Mouse (Mus musculus): ENCODE measurements at regions not wholly inside any gene's neighbourhood (a gene's known extent, or its start where the extent isn't known, plus 50 kb on each side); places are given as distances from the start of the nearest gene placed in this dataset.

- Histone ChIP-seq H3K36me3 (no peaks in the 10 kb centered on the region), H3K27ac (replicated peaks) (0 out of 2 replicates have a peak overlapping the region, but pooled peaks have one; percentile 33), H3K27me3 (ENCODE audit: low read depth, poor library complexity, severe bottlenecking) (no peaks in the 10 kb centered on the region), H3K9me3 (replicated peaks) (no peaks in the 10 kb centered on the region), H3K4me1 (peaks cover 14% of the 10 kb centered on the region), H3K4me3 (no peak overlapping the region)
- no peak for DNase-seq (ENCODE audit: low spot score)
- 67% methylated on average over 5 of the region's 5 CpGs for WGBS
Observed at GRCm38 (mm10) chr4:8949537-8949936, 710.7 kb upstream of the Car8 start.

- H3K36me3 ChIP-seq = no peaks in the 10 kb centered on the region
- H3K27me3 ChIP-seq (ENCODE audit: low read depth, poor library complexity, severe bottlenecking) = no peaks in the 10 kb centered on the region
- no peak for DNase-seq (ENCODE audit: low spot score)
- WGBS = 94% methylated on average over 10 of the region's 10 CpGs
- 0 out of 2 replicates have a peak, but pooled peaks cover 9% of the 10 kb centered on the region for H3K4me1 ChIP-seq
- H3K4me3 ChIP-seq = no peak overlapping the region
- no peaks in the 10 kb centered on the region for H3K9me3 ChIP-seq (replicated peaks)
- no peak overlapping the region for H3K27ac ChIP-seq (replicated peaks)
Observed at GRCm38 (mm10) chr4:8945116-8945515, 706.3 kb upstream of the Car8 start.

GRCm38 (mm10) chr4:8943080-8943479, 704.2 kb upstream of the Car8 start:
- DNase-seq (ENCODE audit: low spot score) = no peak
- H3K27me3 ChIP-seq (ENCODE audit: low read depth, poor library complexity, severe bottlenecking) = no peaks in the 10 kb centered on the region
- no peaks in the 10 kb centered on the region for H3K9me3 ChIP-seq (replicated peaks)
- H3K27ac ChIP-seq (replicated peaks) = no peak overlapping the region
- peaks cover 18% of the 10 kb centered on the region for H3K4me1 ChIP-seq
- no peak overlapping the region for H3K4me3 ChIP-seq
- 75% methylated on average over 5 of the region's 5 CpGs for WGBS
- no peaks in the 10 kb centered on the region for H3K36me3 ChIP-seq

- no peak for DNase-seq (ENCODE audit: low spot score)
Observed at GRCm38 (mm10) chr4:8938948-8939411, 700.1 kb upstream of the Car8 start.

GRCm38 (mm10) chr4:8935899-8936298, 697.1 kb upstream of the Car8 start:
- 86% methylated on average over 2 of the region's 2 CpGs for WGBS
- no peak for DNase-seq (ENCODE audit: low spot score)
- no peaks in the 10 kb centered on the region for H3K9me3 ChIP-seq (replicated peaks)
- H3K4me3 ChIP-seq = no peak overlapping the region
- no peaks in the 10 kb centered on the region for H3K27me3 ChIP-seq (ENCODE audit: low read depth, poor library complexity, severe bottlenecking)
- H3K4me1 ChIP-seq = peaks cover 12% of the 10 kb centered on the region
- no peaks in the 10 kb centered on the region for H3K36me3 ChIP-seq
- no peak overlapping the region for H3K27ac ChIP-seq (replicated peaks)

More at GRCm38 (mm10) chr4:8938948-8939411, 700.1 kb upstream of the Car8 start:
- Histone ChIP-seq H3K27me3 (ENCODE audit: low read depth, poor library complexity, severe bottlenecking) (no peaks in the 10 kb centered on the region), H3K27ac (replicated peaks) (peak overlapping the region; percentile 39; the same call in 1 of the 2 replicates), H3K36me3 (no peaks in the 10 kb centered on the region), H3K9me3 (replicated peaks) (no peaks in the 10 kb centered on the region), H3K4me1 (peaks cover 16% of the 10 kb centered on the region), H3K4me3 (no peak overlapping the region)
- WGBS = 81% methylated on average over 6 of the region's 6 CpGs

- DNase-seq (ENCODE audit: low spot score) = no peak
- Histone ChIP-seq H3K4me1 (peaks cover 9% of the 10 kb centered on the region), H3K27ac (replicated peaks) (no peak overlapping the region), H3K27me3 (ENCODE audit: low read depth, poor library complexity, severe bottlenecking) (no peaks in the 10 kb centered on the region), H3K36me3 (no peaks in the 10 kb centered on the region), H3K9me3 (replicated peaks) (no peaks in the 10 kb centered on the region), H3K4me3 (no peak overlapping the region)
- 84% methylated on average over 1 of the region's 1 CpGs for WGBS
Observed at GRCm38 (mm10) chr4:8934541-8934940, 695.7 kb upstream of the Car8 start.

GRCm38 (mm10) chr4:8929346-8929745, 690.5 kb upstream of the Car8 start:
- no peak for DNase-seq (ENCODE audit: low spot score)
- 75% methylated on average over 4 of the region's 4 CpGs for WGBS

GRCm38 (mm10) chr4:8928551-8929305, 689.9 kb upstream of the Car8 start:
- 66% methylated on average over 17 of the region's 17 CpGs for WGBS
- Histone ChIP-seq H3K27me3 (ENCODE audit: low read depth, poor library complexity, severe bottlenecking) (peaks cover 5% of the 10 kb centered on the region; the same call in 1 of the 2 replicates), H3K4me1 (peaks cover 18% of the 10 kb centered on the region), H3K4me3 (no peak overlapping the region), H3K36me3 (no peaks in the 10 kb centered on the region), H3K27ac (replicated peaks) (0 out of 2 replicates have a peak overlapping the region, but pooled peaks have one; percentile 17), H3K9me3 (replicated peaks) (no peaks in the 10 kb centered on the region)
- no peak for DNase-seq (ENCODE audit: low spot score)

More at GRCm38 (mm10) chr4:8929346-8929745, 690.5 kb upstream of the Car8 start:
- no peaks in the 10 kb centered on the region for H3K9me3 ChIP-seq (replicated peaks)
- no peak overlapping the region for H3K4me3 ChIP-seq
- 0 out of 2 replicates have a peak overlapping the region, but pooled peaks have one; percentile 17 for H3K27ac ChIP-seq (replicated peaks)
- no peaks in the 10 kb centered on the region for H3K36me3 ChIP-seq
- H3K27me3 ChIP-seq (ENCODE audit: low read depth, poor library complexity, severe bottlenecking) = no peaks in the 10 kb centered on the region
- H3K4me1 ChIP-seq = peaks cover 14% of the 10 kb centered on the region

- Histone ChIP-seq H3K36me3 (no peaks in the 10 kb centered on the region), H3K4me3 (no peak overlapping the region), H3K4me1 (peaks cover 32% of the 10 kb centered on the region), H3K27ac (replicated peaks) (peak overlapping the region; percentile 53), H3K9me3 (replicated peaks) (no peaks in the 10 kb centered on the region), H3K27me3 (ENCODE audit: low read depth, poor library complexity, severe bottlenecking) (peaks cover 6% of the 10 kb centered on the region; the same call in 1 of the 2 replicates)
- DNase-seq (ENCODE audit: low spot score) = no peak
- 36% methylated on average over 8 of the region's 8 CpGs for WGBS
Observed at GRCm38 (mm10) chr4:8927276-8927906, 688.5 kb upstream of the Car8 start.

GRCm38 (mm10) chr4:8926642-8927275, 687.9 kb upstream of the Car8 start:
- Histone ChIP-seq H3K27me3 (ENCODE audit: low read depth, poor library complexity, severe bottlenecking) (peaks cover 6% of the 10 kb centered on the region; the same call in 1 of the 2 replicates), H3K4me3 (no peak overlapping the region), H3K4me1 (peaks cover 38% of the 10 kb centered on the region), H3K36me3 (no peaks in the 10 kb centered on the region), H3K27ac (replicated peaks) (0 out of 2 replicates have a peak overlapping the region, but pooled peaks have one; percentile 53), H3K9me3 (replicated peaks) (no peaks in the 10 kb centered on the region)
- DNase-seq (ENCODE audit: low spot score) = no peak
- WGBS = 32% methylated on average over 9 of the region's 9 CpGs

GRCm38 (mm10) chr4:8922695-8923363, 684.0 kb upstream of the Car8 start:
- no peak for DNase-seq (ENCODE audit: low spot score)
- no peaks in the 10 kb centered on the region for H3K9me3 ChIP-seq (replicated peaks)
- 0 out of 2 replicates have a peak overlapping the region, but pooled peaks have one; percentile 7 for H3K4me3 ChIP-seq
- peaks cover 6% of the 10 kb centered on the region; the same call in 1 of the 2 replicates for H3K27me3 ChIP-seq (ENCODE audit: low read depth, poor library complexity, severe bottlenecking)
- H3K36me3 ChIP-seq = no peaks in the 10 kb centered on the region
- 34% methylated on average over 8 of the region's 8 CpGs for WGBS
- peaks cover 60% of the 10 kb centered on the region for H3K4me1 ChIP-seq
- H3K27ac ChIP-seq (replicated peaks) = peak overlapping the region; percentile 83; the same call in 1 of the 2 replicates

All from midbrain, embryonic 10.5 days (tissue).